In genomic region chr6:137796596-137797567, GRCm38 (mm10) we compare ENCODE assay signal across 8 mouse cellular contexts. TPM values are rescaled to one million over a fixed set of nuclear protein-coding genes. Genes with fewer than 3 reads are reported as not detected.
DNase-seq lines count a peak whose midpoint lies in the region; ATAC-seq lines count a peak whose summit lies in the region.

No protein-coding gene starts in this region.

- H3K27me3 ChIP-seq in kidney, embryonic 14.5 days (ENCODE audit: control insufficient read depth, insufficient read depth, low read length): no peaks in the 10 kb centered on the region
- no peaks in the 10 kb centered on the region for H3K27me3 ChIP-seq in midbrain, embryonic 13.5 days

- H3K36me3 ChIP-seq in kidney, embryonic 14.5 days (ENCODE audit: control insufficient read depth, insufficient read depth, low read length): 0 out of 2 replicates have a peak, but pooled peaks cover 3% of the 10 kb centered on the region
- H3K36me3 ChIP-seq in midbrain, embryonic 13.5 days: peaks cover 11% of the 10 kb centered on the region

- H3K4me2 ChIP-seq in kidney, embryonic 14.5 days (replicated peaks; ENCODE audit: low read depth, low read length): no peak overlapping the region
- H3K4me2 ChIP-seq in midbrain, embryonic 13.5 days (replicated peaks): no peak overlapping the region

- H3K4me3 ChIP-seq in kidney, embryonic 14.5 days (ENCODE audit: low read length): no peak overlapping the region
- no peak overlapping the region for H3K4me3 ChIP-seq in midbrain, embryonic 13.5 days (replicated peaks)

- WGBS in kidney, embryonic 14.5 days: 68% methylated on average over 29 of the region's 29 CpGs
- 72% methylated on average over 29 of the region's 29 CpGs for WGBS in midbrain, embryonic 13.5 days

- no peaks in the 10 kb centered on the region for H3K4me1 ChIP-seq in kidney, embryonic 14.5 days (ENCODE audit: control insufficient read depth, insufficient read depth, low read length)
- no peaks in the 10 kb centered on the region for H3K4me1 ChIP-seq in midbrain, embryonic 13.5 days (replicated peaks)

- H3K9ac ChIP-seq in kidney, embryonic 14.5 days (ENCODE audit: low read depth, low read length): no peak overlapping the region
- no peak overlapping the region for H3K9ac ChIP-seq in midbrain, embryonic 13.5 days (replicated peaks)

- H3K27ac ChIP-seq in kidney, embryonic 14.5 days (ENCODE audit: low read depth, low read length): no peak overlapping the region
- no peak overlapping the region for H3K27ac ChIP-seq in midbrain, embryonic 13.5 days

- ATAC-seq in kidney, embryonic 14.5 days (ENCODE audit: low FRiP score, low TSS enrichment): peak; percentile 65; the same call in 1 of the 2 replicates
- ATAC-seq in midbrain, embryonic 13.5 days: peak; percentile 85

- peaks cover 11% of the 10 kb centered on the region; the same call in 1 of the 2 replicates for H3K9me3 ChIP-seq in kidney, embryonic 14.5 days (ENCODE audit: control insufficient read depth, low read length)
- peaks cover 12% of the 10 kb centered on the region for H3K9me3 ChIP-seq in midbrain, embryonic 13.5 days

- DNase-seq in cerebellum, postnatal 10 days: peak; percentile 39 to 52
- no peak for DNase-seq in cerebellum, postnatal 25 days
- peak; percentile 52 for DNase-seq in 3T3-L1 (ENCODE audit: low read depth, low spot score)
- peak; percentile 75 for DNase-seq in embryo, embryonic 11 days
- no peak for DNase-seq in urinary bladder, postnatal 36 days (ENCODE audit: low spot score in 2 of 2)
- DNase-seq in adrenal gland, postnatal 25 days: no peak

RNA-seq across cellular contexts. Expression of gene Dera, which starts 42.5 kb away (rescaled TPM):
- polyA plus RNA-seq in kidney, embryonic 14.5 days (2014; fragmentation: Nextera tagmentation; extraction: Ambion mirVana): 68.7 and 73.1 TPM in 2 replicates
- polyA plus RNA-seq in midbrain, embryonic 13.5 days (2015; fragmentation: Nextera tagmentation; extraction: Ambion mirVana): 19.1 and 19.7 TPM in 2 replicates
- 30.0 and 31.3 TPM in 2 replicates for total RNA-seq in adrenal gland, postnatal 25 days (2021)

Comparison
In these comparisons a context has a peak if more than half of its experiments do, and no peak if none do; other contexts are left out.
1. DNase-seq: peak in cerebellum, postnatal 10 days (2 of 2), 3T3-L1 (single experiment) and embryo, embryonic 11 days (single experiment); none in cerebellum, postnatal 25 days (0 of 2), urinary bladder, postnatal 36 days (0 of 2) and adrenal gland, postnatal 25 days (single experiment).